Mouse (Mus musculus) heart, postnatal 10 days (tissue): Measurements from ENCODE around the gene Taf6l. TPM values are rescaled to one million over a fixed set of nuclear protein-coding genes. Genes with fewer than 3 reads are reported as not detected.

ENCODE experiments used
- DNase-seq, 2 experiments: peaks; one replicate each; pipeline ENCODE4 v3.0.0; 2021
- intact Hi-C: fragments of 180-260 bp; cut with DNase I; formaldehyde crosslinking; loops from one replicate; pipeline ENCODE4 v1.15.1; 2025
- total RNA-seq, 2 experiments: library from RNA; stranded (reverse); gene quantifications; 2 replicates each; pipeline ENCODE4 v1.2.3; 2021

Gene Taf6l
- 10 to 100 TPM in 1 of 2 experiments, 1 to 10 TPM in 1; 9.5 to 10.2 TPM for total RNA-seq

DNA sequence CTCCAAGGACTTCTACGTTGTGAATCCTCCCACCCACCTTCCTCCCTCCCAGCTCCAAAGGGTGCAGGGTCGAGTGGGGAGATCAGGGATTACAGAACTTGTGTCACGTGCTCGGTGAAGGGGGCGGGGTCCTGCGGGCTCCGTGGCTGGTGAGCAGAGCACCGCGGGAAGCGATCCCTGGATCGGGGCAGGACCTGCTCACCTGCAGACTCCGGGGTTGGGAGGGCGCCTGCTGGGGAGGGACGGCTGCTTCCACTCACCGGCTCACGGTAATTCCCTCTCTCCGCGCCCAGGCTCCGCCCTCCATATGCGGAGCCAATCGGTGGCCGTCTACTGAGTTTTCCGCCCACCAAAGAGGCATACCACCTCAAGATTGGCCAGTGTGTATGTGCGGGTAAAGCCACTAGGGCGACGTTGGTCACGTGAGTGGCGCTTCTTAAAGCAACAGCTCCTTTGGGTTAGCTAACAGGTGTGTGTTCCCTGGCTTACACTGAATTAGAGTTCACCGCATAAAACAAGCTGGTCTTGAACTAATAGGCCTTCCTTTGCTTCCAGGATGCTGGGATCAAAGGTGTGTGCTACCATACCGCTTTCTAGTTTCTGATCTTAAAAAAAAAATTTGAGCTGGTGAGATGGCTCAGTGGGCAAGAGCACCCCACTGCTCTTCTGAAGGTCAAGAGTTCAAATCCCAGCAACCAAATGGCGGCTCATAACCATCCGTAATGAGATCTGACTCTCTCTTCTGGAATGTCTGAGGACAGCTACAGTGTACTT, at the start of gene Taf6l:
TSS of gene Taf6l (minus strand) at position 410 of the 774 bp plus-strand sequence.
- intact Hi-C loops, result no loop called here
- peak; percentile 94 to 95 for DNase-seq

DNA sequence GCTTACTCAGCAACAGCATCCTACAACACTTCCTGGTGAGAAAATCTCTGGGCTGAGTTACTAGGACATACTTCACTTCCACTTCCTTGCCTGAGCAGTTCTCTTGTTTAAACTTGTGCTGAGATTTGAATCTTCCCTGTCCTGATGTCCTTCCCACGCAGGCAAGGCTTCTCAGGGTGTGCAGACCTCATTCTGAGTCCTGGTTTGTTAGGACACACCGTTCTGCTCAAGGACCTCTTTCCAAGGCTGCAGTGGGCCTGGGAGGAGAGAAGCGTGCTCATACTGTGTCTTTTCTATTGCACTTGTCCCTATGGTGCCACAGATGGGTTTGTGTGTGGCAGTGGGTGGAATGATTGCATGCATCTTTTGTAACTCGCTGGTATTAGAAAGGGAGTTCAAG, 46.8 kb upstream of the Taf6l start:
- intact Hi-C loops, result no loop called here
- DNase-seq, result no peak

DNA sequence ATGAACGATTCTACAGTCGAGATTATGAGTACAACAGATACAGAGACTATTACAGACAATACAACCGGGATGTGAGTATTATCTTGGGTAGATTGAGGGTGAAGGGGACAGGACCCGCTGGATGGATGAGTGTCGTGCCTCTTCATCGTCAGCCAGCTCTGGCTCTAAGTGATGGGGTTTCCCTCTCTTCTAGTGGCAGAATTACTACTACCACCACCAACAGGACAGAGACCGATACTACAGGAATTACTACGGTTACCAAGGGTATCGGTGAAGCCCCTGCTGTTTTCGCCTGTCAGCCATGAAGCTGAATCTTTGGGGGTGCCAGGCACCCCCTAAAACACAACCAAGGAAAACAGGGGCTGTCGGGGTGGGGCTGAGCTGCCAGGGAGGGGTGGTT, 45.0 kb upstream of the Taf6l start:
- intact Hi-C loops, result no loop called here
- no peak for DNase-seq

DNA sequence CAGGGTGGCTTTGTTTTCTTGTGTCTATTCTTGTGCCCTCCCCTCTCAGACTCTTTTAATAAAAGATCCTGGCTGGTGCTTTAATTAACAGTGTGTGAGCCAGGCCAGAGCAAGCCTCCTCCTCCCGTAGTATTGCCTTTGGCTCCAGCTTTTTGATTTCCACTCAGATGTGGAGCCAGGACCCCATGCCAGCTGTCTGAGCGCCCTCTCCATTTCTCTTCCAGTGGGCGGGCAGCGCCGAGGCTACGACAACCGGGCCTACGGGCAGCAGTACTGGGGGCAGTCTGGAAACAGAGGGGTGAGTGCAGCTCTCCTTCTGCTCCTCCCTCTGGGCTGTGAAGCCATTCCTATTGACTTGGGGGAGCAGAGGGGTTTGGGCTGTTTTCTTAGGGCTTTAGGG, 44.4 kb upstream of the Taf6l start:
- no peak for DNase-seq
- intact Hi-C loops, result no loop called here

DNA sequence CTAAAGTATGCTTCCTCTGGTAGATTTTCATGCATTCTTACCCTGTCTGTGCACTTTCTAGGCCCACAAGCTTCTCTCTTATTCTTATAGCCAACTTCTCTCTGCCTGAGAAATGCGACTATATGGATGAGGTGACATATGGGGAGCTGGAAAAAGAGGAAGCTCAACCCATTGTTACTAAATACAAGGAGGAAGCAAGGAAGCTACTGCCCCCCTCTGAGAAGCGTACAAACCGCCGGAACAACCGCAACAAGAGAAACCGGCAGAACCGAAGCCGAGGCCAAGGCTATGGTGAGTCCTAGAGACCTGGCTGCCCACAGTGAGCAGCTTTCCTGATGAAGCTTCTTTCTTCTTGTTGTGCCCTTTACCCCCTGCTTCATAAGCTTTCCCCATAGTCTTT, 43.4 kb upstream of the Taf6l start, which contains the start of gene AC129217.1:
TSS of gene AC129217.1 (plus strand) at position 114 of the 400 bp plus-strand sequence.
- intact Hi-C loops, result no loop called here
- DNase-seq, result no peak

DNA sequence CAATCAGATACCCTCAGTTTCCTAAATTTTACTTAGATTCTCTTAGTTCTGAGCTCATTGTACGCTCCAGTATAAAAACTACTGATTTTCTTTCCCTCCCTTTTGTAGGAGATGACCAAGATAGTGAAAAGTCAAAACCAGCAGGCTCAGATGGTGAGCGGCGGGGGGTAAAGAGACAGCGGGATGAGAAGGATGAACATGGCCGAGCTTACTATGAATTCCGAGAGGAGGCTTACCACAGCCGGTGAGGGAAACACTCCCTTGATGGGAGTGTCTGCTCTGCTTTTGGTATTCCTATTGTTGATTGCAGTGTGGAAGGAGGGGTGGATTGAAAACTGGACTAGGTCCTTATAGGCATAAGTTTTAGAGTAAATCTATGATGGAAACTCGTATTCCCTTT, 36.5 kb upstream of the Taf6l start:
- intact Hi-C loops, result no loop called here
- no peak for DNase-seq

DNA sequence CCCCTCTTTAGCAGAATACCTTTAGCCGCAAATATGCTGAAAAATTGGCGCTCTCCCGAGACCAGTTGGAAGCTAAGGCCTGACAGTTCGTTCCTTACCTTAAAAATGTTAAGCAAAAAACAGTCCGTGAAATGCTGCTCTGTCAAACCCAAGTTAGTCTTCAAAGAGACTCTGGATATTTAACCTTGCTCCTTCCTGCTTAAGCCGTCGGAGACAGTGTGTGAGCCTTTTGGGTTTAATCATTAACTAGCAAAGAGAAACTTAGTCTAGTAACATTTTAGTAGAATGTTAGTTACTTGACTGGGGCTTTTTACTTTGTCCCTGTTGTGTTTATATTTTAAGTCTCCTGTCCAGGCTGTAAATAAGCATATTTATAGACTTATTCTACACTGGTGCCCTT, 34.9 kb upstream of the Taf6l start:
- intact Hi-C loops, result loop anchor here (2.0 kb wide), 1 partner anchor 16 kb away; the partner anchor contains the start of gene Bscl2

DNA sequence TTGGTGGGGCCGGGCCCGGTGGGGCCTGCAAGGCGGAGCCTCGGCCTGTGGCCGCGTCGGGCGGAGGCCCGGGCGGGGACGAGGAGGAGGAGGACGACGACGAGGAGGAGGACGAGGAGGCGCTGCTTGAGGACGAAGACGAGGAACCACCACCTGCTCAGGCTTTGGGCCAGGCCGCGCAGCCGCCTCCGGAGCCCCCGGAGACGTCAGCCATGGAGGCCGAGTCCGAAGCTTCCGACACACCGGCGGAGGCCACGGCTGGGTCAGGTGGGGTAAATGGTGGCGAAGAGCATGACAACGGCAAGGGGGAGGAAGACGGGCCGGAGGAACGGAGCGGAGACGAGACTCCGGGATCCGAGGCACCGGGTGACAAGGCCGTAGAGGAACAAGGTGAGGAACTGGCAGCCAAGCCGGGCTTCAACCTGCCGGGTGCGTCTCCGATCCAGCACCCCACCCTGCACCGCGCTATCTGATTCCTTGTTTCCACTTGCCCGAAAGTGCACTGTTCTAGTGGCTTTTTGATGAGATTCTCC, 34.3 kb upstream of the Taf6l start:
- no peak for DNase-seq
- intact Hi-C loops, result loop anchor here (2.0 kb wide), 1 partner anchor 16 kb away; the partner anchor contains the start of gene Bscl2

More for the DNA sequence above, 34.9 kb upstream of the Taf6l start:
- no peak for DNase-seq

DNA sequence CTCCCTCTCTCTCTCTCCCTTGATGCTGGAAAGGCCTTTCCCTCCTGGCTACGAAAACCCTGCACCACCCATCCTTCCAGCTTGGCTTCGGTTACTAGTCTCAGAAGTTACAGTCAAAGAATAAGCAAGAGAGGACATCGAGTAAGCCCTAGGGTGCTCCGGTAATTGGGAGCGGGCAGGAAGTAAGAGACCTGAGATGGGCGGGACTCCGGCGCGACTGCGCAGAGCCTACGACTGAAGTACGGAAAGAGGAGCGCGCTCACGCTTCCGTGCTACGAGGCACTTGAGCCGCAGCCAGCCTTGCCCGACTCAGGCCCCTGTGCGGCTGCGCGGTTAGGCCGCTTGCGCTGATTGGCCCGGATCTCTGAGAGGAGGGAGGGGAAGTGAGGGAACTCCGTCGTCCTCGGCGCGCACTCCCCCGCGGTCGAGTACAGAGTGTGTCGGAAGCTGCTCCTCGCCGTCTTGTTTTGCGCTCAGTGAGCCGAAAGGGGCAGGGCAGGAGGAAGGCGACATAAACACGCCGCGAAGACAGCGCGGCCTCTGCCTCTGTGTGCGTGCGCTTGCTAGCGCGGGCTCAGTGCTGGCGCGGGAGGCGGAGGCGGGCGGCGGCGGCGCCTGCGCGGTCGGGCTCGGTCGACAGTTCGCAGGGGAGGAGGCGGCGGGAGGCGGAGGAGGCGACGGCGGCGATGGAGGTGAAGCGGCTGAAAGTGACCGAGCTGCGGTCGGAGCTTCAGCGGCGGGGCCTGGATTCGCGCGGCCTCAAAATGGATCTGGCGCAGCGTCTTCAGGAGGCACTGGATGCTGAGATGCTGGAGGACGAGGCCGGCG, 33.6 kb upstream of the Taf6l start, which contains the start of gene Hnrnpul2:
TSS of gene Hnrnpul2 (plus strand) at position 415 of the 828 bp plus-strand sequence.
- peak; percentile 99 for DNase-seq
- intact Hi-C loops, result loop anchor here (2.0 kb wide), 2 partner anchors 17 kb away; partner anchors contain the start of genes Bscl2 and Zbtb3

DNA sequence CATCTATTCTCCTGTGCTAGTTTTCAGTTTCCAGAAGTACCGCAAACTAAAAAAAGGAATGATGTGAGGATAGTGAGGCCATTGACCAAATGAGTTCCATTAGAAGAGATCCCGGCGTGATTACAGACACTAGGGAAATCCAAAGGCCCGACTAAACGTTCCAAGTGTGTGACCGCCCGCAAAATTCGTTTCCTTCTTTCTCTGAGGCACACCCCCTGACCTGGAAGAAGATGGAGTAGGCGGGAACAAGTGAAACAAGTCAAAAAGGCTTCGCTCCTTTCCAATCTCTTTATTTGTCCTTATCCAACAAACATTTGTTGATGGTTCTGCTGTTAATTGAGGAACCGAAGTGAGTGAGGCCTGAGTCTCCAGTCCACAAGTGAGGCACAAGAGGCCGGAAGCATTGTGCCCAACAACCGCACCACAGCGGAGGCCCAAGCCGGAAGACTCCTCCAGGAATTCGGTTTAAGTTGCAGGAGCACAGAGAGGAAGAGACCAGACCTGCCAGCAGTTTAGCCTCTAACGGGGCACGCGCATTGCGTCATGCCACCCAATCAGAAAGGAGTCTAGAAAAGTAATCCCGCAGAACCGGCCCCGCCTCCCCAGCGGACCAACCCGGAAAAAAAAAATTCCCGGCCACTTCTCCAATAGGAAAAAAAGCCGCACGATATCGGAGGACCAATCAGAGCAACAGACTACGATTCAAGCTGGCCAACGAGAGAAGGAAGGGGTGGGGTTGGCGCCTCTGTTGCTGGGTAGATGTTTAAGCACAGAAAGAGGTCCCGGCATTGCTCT, 32.8 kb upstream of the Taf6l start, which contains the start of gene Ttc9c:
TSS of gene Ttc9c (minus strand) at position 533 of the 795 bp plus-strand sequence.
- DNase-seq, result peak; percentile 97 to 98
- intact Hi-C loops, result loop anchor here (2.0 kb wide), 1 partner anchor 16 kb away; the partner anchor contains the start of gene Zbtb3

DNA sequence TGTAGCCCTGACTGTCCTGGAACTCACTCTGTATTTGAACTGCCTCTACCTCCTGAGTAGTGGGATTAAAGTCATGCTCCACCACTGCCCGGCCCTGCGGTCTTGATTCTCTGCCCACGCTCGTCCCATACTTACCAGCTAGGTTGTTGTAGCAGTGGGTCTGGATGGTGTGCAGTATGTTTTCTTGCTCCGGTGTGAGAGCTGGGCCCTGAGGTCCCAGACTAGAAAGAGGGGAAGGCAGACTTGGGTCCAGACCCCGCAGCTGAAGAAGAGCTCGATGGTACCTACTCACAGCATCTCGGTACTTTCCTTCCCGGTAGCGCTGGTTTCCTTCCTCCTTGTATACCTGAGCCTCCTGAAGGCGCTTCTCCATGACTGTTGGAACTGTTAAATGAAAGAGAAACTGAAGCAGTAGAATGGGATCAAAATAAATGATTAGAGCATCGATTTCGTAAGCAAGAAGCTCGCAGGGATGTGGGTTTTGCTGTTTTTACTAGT, 32.1 kb upstream of the Taf6l start:
- intact Hi-C loops, result loop anchor here (2.0 kb wide), 1 partner anchor 16 kb away; the partner anchor contains the start of gene Zbtb3
- DNase-seq, result no peak

DNA sequence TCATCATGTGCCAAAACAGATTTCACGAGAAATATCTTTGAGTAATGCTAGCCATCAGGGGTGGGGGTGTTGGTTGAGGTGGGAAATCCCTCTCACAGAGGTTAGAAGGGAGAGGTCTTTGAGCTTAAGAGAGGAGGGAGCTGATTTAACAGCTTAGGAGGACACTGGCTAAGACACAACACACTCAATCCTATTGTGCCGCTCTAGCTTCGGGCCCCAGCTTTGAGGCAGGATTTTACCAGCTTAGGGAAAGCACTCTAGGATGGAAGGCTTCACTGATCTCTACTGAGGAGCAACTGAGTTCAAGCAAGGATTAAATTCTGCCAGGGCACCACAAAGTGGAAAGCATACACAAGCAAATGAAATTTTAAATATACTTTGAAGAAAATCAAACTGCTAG, 30.8 kb upstream of the Taf6l start:
- DNase-seq, result no peak
- intact Hi-C loops, result no loop called here

DNA sequence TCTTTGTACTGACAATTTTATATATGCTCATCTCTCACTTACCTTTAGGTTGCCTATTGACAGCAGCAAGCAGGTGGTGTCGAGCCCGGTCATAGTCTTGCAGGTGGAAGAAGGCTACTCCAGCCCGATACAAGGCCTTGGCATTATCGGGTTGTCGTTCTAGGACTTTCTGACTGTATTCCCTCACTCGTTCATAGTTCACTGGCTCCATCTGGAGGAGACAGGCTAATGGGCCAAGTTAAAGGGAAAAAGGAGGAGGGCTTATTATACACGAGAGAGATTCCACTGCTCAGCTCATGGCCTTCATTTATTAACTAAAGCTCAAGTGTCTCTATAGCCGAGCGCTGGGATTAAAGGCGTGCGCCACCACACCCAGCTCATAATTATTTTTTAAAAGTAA, 29.6 kb upstream of the Taf6l start:
- no peak for DNase-seq
- intact Hi-C loops, result no loop called here

DNA sequence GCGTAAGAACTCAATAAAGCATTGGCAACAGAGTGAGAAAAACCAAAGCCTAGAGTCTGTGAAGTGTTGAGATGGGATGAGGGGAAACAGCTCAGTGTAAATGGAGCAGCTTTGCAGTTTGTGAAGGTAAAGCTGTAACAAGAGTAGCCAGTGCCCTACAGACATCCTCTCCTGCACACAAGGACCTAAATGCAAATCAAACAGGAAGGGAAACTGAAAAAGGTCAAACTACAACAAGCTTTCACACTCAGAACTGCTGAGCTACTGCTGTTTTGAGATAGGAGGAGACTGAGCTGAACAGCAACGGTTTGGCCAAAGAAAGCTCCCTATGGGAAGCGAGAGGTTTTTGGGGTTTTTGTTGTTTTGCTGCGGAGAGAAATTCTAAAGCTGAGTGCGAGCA, 20.6 kb upstream of the Taf6l start:
- intact Hi-C loops, result no loop called here
- DNase-seq, result no peak

DNA sequence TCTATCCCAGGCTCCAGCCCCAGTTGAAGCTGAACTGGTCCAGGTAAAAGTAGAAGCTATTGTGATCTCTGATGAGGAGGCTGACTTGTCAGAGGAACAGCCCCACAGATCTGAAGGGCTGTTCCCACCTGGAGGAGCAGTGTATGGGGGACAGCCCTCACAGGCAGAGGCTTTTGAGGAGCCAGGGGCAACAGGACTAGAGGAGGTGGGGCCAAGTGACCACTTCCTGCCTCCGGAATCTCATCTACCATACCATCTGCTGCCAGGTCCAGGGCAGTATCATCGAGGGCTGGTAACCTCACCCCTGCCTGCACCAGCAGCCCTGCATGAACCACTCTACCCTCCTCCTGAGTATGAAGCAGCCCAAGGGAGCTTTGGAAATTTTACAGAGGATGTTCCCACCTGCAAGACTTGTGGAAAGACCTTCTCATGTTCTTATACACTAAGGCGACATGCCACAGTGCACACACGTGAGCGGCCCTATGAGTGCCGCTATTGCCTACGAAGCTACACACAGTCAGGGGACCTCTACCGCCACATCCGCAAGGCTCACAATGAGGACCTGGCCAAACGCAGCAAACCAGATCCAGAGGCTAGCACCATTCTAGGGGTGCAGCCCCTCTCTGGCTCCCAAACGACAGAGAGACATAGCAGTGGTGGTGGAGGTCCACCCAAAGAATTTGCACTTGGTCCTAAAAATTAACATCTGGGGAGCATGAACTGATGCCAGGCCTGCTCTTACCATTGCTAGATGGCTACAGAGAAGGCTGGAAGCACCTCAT, 17.9 kb upstream of the Taf6l start:
- intact Hi-C loops, result loop anchor here (2.0 to 5.0 kb wide), 2 partner anchors 15 to 47 kb away; partner anchors contain the start of genes Nxf1 and Ttc9c

DNA sequence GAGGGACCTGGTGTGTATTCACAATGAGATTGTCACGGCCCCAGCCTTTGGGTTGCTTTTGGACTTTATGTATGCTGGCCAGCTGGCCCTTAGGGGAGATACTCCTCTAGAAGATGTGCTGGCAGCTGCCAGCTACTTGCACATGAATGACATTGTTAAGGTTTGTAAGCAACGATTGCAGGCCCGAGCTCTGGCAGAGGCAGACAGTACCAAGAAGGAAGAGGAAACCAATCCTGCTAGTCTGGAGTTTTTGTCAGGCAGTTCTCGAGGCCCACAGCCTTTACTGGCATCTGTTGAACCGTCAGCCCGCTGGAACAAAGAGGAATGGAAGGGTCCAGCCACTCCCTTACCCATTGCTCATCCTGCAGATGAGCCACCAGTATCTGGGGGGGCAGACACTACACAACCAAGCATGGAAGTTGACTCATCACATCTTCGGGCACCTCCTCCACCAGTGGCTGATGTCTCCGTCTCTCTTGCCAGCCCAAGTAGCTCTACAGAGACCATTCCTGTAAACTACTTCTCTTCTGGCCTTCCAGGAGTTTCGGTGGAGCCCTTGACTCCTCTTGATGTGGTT, 17.1 kb upstream of the Taf6l start:
- DNase-seq, result no peak
- intact Hi-C loops, result loop anchor here (2.0 to 5.0 kb wide), 2 partner anchors 16 to 46 kb away; partner anchors contain the start of genes Nxf1 and Ttc9c

More for the DNA sequence above, 17.9 kb upstream of the Taf6l start:
- DNase-seq, result no peak

DNA sequence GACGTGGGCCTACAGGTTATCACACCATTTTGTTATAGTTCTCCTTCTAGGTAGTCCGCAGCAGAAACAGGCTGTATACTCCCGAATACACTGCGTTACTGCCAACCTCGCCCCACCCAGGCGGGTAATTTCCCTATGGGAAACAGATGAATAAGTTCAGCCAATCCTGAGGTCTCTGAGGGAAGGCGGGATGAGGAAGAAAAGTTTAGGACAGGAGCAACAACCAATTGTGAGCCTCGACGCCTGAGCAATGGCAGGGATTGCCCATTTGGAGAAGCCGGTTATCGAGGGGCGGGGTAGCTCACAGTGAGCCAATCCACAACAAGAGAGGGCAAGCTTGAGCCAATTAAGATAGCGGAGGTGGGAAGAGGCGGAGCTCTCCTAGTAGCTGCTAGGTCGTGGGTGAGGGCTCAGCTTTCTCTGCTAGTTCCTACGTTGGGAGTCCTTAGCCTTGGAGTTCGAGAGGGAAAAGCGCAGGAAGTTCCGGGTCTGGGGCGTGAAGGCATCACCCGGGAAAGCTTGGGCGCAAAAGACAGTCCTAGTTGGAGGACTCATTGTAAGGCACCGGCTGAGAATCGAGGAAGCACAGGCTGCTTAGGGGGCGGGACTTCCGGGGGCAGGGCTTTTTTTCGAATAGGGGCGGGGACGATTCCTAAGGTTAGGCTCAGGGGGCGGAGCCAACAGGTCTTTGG, 16.1 kb upstream of the Taf6l start, which contains the start of gene Zbtb3:
TSS of gene Zbtb3 (plus strand) at position 426 of the 692 bp plus-strand sequence.
- intact Hi-C loops, result loop anchor here (2.0 to 5.0 kb wide), 2 partner anchors 17 to 45 kb away; partner anchors contain the start of genes Nxf1 and Ttc9c
- peak; percentile 97 for DNase-seq

DNA sequence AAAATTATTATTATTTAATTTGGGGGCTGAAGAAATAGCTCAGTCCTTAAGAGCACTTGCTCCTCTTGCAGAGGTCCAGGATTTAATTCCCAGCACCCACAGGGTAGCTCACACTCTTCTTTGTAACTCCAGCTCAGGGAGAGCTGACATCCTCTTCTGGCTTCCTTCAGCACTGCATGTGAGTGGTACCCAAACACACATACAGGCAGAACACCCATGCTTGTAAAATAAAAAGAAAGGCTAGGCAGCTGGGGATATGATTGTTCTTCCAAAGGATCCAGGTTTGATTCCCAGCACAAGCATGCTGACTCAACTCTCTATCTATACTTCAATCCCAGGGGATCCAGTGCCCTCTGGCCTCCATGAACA, 12.7 kb upstream of the Taf6l start:
- intact Hi-C loops, result no loop called here
- no peak for DNase-seq
